Mouse (Mus musculus): ENCODE measurements around the gene Upk1a. TPM values are rescaled to one million over a fixed set of nuclear protein-coding genes. Genes with fewer than 3 reads are reported as not detected.

Gene Upk1a
- total and polyA plus RNA-seq, 3 experiments = 0.36 to 2.8 TPM; not detected in 1

GRCm38 (mm10) chr7:30599933-30600353 lies 12.7 kb downstream of the Upk1a start:
- DNase-seq = peak; percentile 73 to 88
- TF ChIP-seq POLR2A (IDR thresholded peaks at IDR 0.05; ENCODE audit: insufficient read depth, low read depth, low read length) (no peak), EP300 (IDR thresholded peaks at IDR 0.05; ENCODE audit: insufficient read depth, low read depth, low read length) (no peak), CTCF (IDR thresholded peaks at IDR 0.05) (no peak)
- Histone ChIP-seq H3K4me1 (ENCODE audit: control insufficient read depth, insufficient read depth, low read length) (no peaks in the 10 kb centered on the region), H3K27ac (no peak overlapping the region), H3K79me2 (replicated peaks; ENCODE audit: control insufficient read depth, insufficient read depth, low read length) (no peaks in the 10 kb centered on the region), H3K27me3 (ENCODE audit: control insufficient read depth, insufficient read depth, low read length) (no peaks in the 10 kb centered on the region), H3K4me3 (no peak overlapping the region), H3K36me3 (ENCODE audit: control insufficient read depth, insufficient read depth, low read length) (no peaks in the 10 kb centered on the region), H3K9ac (ENCODE audit: low read depth, low read length) (no peak overlapping the region)
- intact Hi-C loops (cut with DNase I) = loop anchor here (10.0 kb wide), 1 partner anchor 355 kb away; the partner anchor contains the start of gene Usf2
- WGBS = under 1% methylated on average over 16 of the region's 16 CpGs

- H3K27me3 ChIP-seq (ENCODE audit: control insufficient read depth, insufficient read depth, low read length) = no peaks in the 10 kb centered on the region
- no peak within 1 kb of the TSS for H3K27ac ChIP-seq
- H3K4me3 ChIP-seq = no peak within 1 kb of the TSS
- H3K79me2 ChIP-seq (replicated peaks; ENCODE audit: control insufficient read depth, insufficient read depth, low read length) = no peaks in the 10 kb centered on the region
- no peaks in the 10 kb centered on the region for H3K4me1 ChIP-seq (ENCODE audit: control insufficient read depth, insufficient read depth, low read length)
- 91% methylated on average over 12 of the region's 12 CpGs for WGBS
- H3K36me3 ChIP-seq (ENCODE audit: control insufficient read depth, insufficient read depth, low read length) = no peaks in the 10 kb centered on the region
- TF ChIP-seq CTCF (IDR thresholded peaks at IDR 0.05) (no peak), EP300 (IDR thresholded peaks at IDR 0.05; ENCODE audit: insufficient read depth, low read depth, low read length) (no peak), POLR2A (IDR thresholded peaks at IDR 0.05; ENCODE audit: insufficient read depth, low read depth, low read length) (no peak)
- intact Hi-C loops (cut with DNase I) = loop anchor here (10.0 kb wide), 1 partner anchor 356 kb away; the partner anchor contains the start of gene Usf2
- no peak within 1 kb of the TSS for H3K9ac ChIP-seq (ENCODE audit: low read depth, low read length)
- no peak for DNase-seq
Observed at GRCm38 (mm10) chr7:30598786-30599185, 13.9 kb downstream of the Upk1a start, which contains the start of gene Zbtb32. Gene Zbtb32 (minus strand): TSS chr7:30598909.

- no peak for DNase-seq
- H3K4me1 ChIP-seq (ENCODE audit: control insufficient read depth, insufficient read depth, low read length) = no peaks in the 10 kb centered on the region
- H3K9ac ChIP-seq (ENCODE audit: low read depth, low read length) = no peak overlapping the region
- intact Hi-C loops (cut with DNase I) = loop anchor here (10.0 kb wide), 1 partner anchor 358 kb away; the partner anchor contains the start of gene Usf2
- no peaks in the 10 kb centered on the region for H3K36me3 ChIP-seq (ENCODE audit: control insufficient read depth, insufficient read depth, low read length)
- H3K79me2 ChIP-seq (replicated peaks; ENCODE audit: control insufficient read depth, insufficient read depth, low read length) = no peaks in the 10 kb centered on the region
- TF ChIP-seq POLR2A (IDR thresholded peaks at IDR 0.05; ENCODE audit: insufficient read depth, low read depth, low read length) (no peak), CTCF (IDR thresholded peaks at IDR 0.05) (no peak), EP300 (IDR thresholded peaks at IDR 0.05; ENCODE audit: insufficient read depth, low read depth, low read length) (no peak)
- H3K27me3 ChIP-seq (ENCODE audit: control insufficient read depth, insufficient read depth, low read length) = no peaks in the 10 kb centered on the region
- no peak overlapping the region for H3K27ac ChIP-seq
- no peak overlapping the region for H3K4me3 ChIP-seq
- WGBS = 60% methylated on average over 5 of the region's 5 CpGs
Observed at GRCm38 (mm10) chr7:30596811-30597210, 15.8 kb downstream of the Upk1a start.

- Histone ChIP-seq H3K36me3 (ENCODE audit: control insufficient read depth, insufficient read depth, low read length) (no peaks in the 10 kb centered on the region), H3K4me1 (ENCODE audit: control insufficient read depth, insufficient read depth, low read length) (no peaks in the 10 kb centered on the region), H3K27me3 (ENCODE audit: control insufficient read depth, insufficient read depth, low read length) (no peaks in the 10 kb centered on the region), H3K27ac (no peak overlapping the region), H3K9ac (ENCODE audit: low read depth, low read length) (no peak overlapping the region), H3K4me3 (no peak overlapping the region), H3K79me2 (replicated peaks; ENCODE audit: control insufficient read depth, insufficient read depth, low read length) (no peaks in the 10 kb centered on the region)
- intact Hi-C loops (cut with DNase I) = loop anchor here (10.0 kb wide), 1 partner anchor 359 kb away; the partner anchor contains the start of gene Usf2
- WGBS = 69% methylated on average over 5 of the region's 5 CpGs
- TF ChIP-seq EP300 (IDR thresholded peaks at IDR 0.05; ENCODE audit: insufficient read depth, low read depth, low read length) (no peak), CTCF (IDR thresholded peaks at IDR 0.05) (no peak), POLR2A (IDR thresholded peaks at IDR 0.05; ENCODE audit: insufficient read depth, low read depth, low read length) (no peak)
- no peak for DNase-seq
Observed at GRCm38 (mm10) chr7:30596093-30596492, 16.6 kb downstream of the Upk1a start.

GRCm38 (mm10) chr7:30594510-30595024 lies 18.1 kb downstream of the Upk1a start:
- Histone ChIP-seq H3K27ac (no peak overlapping the region), H3K36me3 (ENCODE audit: control insufficient read depth, insufficient read depth, low read length) (no peaks in the 10 kb centered on the region), H3K79me2 (replicated peaks; ENCODE audit: control insufficient read depth, insufficient read depth, low read length) (no peaks in the 10 kb centered on the region), H3K27me3 (ENCODE audit: control insufficient read depth, insufficient read depth, low read length) (no peaks in the 10 kb centered on the region), H3K4me1 (ENCODE audit: control insufficient read depth, insufficient read depth, low read length) (no peaks in the 10 kb centered on the region), H3K9ac (ENCODE audit: low read depth, low read length) (no peak overlapping the region), H3K4me3 (no peak overlapping the region)
- TF ChIP-seq EP300 (IDR thresholded peaks at IDR 0.05; ENCODE audit: insufficient read depth, low read depth, low read length) = no peak
- no peak for TF ChIP-seq CTCF (IDR thresholded peaks at IDR 0.05)
- no peak for TF ChIP-seq POLR2A (IDR thresholded peaks at IDR 0.05; ENCODE audit: insufficient read depth, low read depth, low read length)
- no peak for DNase-seq
- WGBS = 49% methylated on average over 4 of the region's 4 CpGs
- intact Hi-C loops (cut with DNase I) = loop anchor here (5.0 to 10.0 kb wide), 2 partner anchors 268 to 360 kb away; partner anchors contain the start of genes Ffar1 and Usf2

All from heart, adult 2 months (tissue).